Mouse (Mus musculus) G1E-ER4 (cell line): ENCODE measurements around the gene Sgo1. TPM values are rescaled to one million over a fixed set of nuclear protein-coding genes. Genes with fewer than 3 reads are reported as not detected.

Source experiments
- GATA1 ChIP-seq: IDR thresholded peaks from one replicate; pipeline ENCODE4 v1.8.0; 2012; ENCODE audit warnings: low read length, inconsistent platforms
- polyA plus RNA-seq: library from polyadenylated mRNA; stranded (reverse); fragments of >175 nt; gene quantifications from 2 replicates; pipeline ENCODE4 v1.2.3, GENCODE M21; 2012

The Sgo1 gene
- polyA plus RNA-seq: 36.5 and 49.8 TPM in 2 replicates

GRCm38 (mm10) chr17:53688877-53689802 lies at the start of gene Sgo1:
Sgo1 (minus strand) TSS chr17:53689333.
- TF ChIP-seq GATA1: no peak

GRCm38 (mm10) chr17:53718474-53718873 lies 29.3 kb upstream of the Sgo1 start:
- TF ChIP-seq GATA1: no peak

DNA sequence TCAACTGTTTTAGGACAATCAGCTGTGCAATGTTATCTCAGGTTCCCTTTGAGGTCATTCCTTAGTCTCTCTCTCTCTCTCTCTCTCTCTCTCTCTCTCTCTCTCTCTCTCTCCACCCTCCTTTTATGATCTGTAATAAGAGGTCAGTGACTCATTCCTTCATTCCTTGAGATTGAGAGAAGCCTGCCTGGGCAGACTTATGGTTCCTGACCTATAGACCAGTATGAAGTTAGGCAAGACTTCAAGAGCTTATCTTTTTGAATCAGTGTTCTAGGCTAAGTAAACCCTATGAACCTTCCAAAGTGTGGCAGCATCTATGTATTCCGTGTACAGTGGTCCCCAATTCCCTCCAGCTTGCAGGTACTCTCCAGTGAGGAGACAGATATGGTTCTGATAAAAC lies 25.3 kb upstream of the Sgo1 start:
- no peak for TF ChIP-seq GATA1

DNA sequence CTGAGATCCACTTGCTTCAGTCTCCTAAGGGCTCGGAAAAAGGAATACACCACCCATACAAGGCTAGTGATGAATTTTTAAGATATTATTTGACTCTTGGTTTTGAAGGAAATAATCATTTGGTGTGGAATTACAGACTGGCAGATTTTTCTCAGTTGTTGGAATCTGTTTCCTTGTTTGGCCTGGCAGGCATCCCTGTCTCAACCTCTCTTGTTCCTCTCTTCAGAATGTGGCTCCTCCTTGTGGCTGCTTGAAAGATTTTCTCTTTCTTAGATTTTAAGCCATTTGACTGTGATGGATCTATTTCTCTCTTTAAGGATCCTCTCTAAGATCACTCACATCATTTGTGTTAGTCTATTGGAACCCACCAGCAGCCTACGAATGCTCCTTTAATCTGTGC lies 4.9 kb upstream of the Sgo1 start:
- TF ChIP-seq GATA1: no peak

DNA sequence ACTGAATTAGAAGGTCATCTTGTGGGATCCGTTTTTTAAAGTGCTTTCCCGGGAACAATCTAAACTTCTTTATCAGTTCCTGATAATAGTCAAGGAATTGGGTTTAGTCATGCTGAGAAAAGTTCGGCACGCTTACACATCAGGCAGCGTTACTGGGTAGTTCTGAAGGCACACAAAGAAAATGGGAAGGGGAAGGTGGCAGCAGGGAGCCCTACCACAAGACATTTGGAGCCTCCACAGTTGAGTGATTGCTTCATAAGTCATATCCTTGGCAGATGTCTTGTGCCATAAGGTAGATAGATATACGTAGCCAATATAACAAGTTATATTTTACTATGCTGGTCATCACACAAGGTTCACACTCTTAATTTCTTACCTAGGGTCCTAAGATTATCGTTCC lies 813 bp upstream of the Sgo1 start:
- no peak for TF ChIP-seq GATA1

DNA sequence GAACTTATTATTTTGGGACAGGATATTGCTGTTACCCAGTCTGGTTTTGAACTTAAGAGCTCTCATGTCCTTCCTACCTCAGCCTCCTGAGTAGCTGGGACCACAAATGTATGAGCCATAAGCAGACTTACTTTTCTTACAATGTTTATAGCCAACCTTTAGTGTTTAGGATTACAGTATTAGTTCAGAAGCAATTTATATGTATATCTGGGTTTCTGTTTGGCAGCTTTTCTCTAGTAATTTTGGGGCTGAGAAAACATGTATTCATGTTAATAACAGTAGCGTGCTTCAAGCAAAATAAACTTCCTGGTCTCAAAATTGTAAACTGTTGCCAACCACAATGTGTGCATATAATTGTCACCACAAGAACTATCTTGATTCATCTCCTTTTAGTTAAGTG lies 812 bp downstream of the Sgo1 start:
- TF ChIP-seq GATA1: no peak

- TF ChIP-seq GATA1: peak; percentile 33
Observed at GRCm38 (mm10) chr17:53678716-53679115, 10.4 kb downstream of the Sgo1 start.

DNA sequence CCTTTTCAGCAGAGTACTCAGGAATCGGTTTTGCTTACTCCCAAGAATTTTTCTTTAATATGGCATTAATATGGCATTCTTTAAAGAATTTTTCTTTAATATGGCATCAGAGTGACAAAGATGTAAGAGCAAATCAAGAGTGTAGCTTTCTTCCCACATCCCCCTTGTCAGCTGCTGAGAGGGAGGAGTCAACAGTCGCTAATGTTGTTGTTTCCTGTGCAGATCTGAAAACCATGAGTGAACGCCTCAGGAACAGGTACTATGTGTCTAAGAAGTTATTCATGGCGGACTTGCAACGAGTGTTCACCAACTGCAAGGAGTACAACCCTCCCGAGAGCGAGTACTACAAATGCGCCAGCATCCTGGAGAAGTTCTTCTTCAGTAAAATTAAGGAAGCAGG lies 18.7 kb downstream of the Sgo1 start:
- TF ChIP-seq GATA1: no peak

DNA sequence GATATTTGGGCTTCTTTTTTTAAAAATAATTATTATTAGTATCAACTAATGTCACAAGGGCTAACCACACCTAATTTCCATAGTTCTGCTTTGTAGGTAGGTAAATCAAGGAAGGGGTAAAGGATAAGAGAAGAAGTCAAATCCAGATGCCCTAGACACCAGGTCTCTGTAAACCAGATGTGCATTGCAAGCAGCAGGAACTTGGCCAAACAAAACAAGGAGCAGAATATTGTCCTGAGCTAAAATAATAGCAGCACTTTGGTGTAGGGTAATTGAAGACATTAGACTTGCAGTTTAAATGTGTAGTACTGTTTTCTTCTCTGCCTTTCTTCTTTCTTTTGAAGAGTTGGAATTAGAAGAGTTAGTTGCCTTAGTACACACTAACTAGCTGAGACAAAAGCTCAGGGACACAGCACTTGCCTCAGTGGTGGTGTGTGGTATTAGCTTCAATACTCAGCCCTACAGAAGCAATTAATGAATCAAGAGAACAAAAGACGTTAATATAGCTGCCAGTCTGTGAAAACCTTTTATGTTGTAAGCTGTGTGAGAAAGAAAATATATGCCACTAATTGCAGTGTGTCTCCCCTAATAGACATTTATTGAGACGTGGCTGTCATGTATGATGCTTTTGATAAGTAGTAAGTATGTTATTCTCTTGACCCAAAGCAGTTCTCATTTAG lies 24.3 kb downstream of the Sgo1 start:
- no peak for TF ChIP-seq GATA1

DNA sequence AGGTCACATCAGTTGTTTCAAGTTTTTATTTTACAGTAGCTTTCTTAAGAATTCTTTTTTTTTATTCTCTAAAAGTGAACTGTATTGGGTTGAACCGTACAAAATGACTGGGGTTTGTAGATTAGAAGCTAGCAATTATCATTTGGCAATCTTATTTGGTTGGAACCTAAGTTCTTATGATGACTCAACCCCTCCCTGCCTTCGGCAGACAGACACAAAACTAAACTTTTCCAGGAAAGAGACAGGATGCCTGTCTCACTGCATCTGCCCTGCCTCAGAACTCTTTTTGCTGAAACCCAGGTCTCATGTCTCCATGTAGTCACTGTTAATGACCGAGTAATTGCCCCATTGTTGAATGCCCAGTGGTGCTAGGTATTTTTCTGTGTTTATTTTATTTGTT lies 24.9 kb downstream of the Sgo1 start:
- no peak for TF ChIP-seq GATA1

DNA sequence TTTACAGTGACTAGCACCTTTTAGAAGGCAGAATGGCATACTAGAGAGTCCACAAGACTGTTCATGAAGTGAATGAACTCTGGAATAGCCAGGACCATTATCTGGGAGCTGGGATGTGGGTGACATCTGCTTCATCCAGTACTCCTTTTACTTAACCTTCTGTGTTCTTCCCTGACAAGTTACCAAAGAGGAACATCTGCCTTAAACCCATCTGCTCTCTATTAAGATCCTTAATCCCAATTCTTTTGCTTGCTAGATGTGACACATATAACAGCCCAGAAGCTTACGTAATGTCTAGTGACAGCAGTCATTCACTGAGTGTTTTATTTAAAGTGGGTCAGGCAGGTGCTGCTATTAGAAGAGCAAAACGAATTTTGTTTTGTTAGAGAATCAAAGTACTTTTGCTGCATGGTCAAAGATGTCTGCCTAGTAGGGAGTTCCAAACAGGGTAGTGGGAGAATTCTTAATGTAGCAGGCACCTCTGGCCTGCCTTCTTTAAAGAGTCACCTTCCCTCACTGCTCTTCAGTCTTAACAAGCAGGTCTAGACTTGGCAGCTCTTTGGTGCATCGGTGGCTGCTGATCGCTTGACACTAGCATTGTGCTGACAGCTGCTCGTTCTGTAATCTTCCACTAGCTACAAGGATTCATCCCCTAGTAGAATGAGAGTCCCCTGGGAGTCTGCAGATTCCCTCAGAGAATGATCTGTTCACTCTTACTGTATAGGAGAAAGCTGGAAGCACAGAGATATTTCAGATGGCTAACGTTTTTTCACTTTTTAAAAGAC lies 27.9 kb downstream of the Sgo1 start:
- TF ChIP-seq GATA1: no peak

GRCm38 (mm10) chr17:53659738-53660137 lies 29.4 kb downstream of the Sgo1 start:
- TF ChIP-seq GATA1: no peak

DNA sequence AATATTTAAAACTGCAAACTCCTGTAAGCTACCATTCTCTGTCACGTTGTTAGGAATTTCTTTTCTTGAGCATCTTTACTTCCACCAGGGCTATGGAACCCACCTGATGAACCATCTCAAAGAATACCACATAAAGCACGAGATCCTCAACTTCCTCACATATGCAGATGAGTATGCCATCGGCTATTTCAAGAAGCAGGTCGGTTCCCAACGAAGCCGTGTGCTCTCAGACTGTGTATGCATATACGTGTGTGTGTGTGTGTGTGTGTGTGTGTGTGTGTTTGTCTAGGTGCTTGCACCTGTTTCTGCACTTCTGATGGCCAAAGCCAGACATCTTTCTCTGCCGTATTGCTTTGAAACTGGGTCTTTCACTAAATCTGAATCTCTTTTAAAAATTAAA lies 29.9 kb downstream of the Sgo1 start:
- no peak for TF ChIP-seq GATA1

GRCm38 (mm10) chr17:53658668-53659067 lies 30.5 kb downstream of the Sgo1 start:
- TF ChIP-seq GATA1: no peak

GRCm38 (mm10) chr17:53656369-53656860 lies 32.7 kb downstream of the Sgo1 start:
- no peak for TF ChIP-seq GATA1

DNA sequence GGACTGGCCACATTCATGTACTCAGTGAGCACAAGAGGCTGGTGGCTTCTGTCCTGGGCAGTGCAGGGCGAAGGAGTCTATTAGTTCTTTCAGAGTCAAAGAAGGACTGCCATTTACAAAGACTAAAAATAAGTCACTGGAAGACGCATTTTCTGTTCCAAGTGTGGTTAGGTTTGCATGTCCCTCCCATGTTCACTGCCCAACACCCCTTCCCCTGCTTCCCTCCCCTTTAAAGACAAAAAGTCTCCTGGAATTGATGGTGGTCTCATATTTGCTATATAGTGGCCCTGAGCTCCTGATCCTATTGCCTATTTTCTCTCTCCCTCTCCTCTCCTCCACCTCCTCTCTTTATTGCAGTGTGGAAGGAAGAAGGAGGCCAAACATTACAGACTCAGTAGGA lies 33.2 kb downstream of the Sgo1 start:
- no peak for TF ChIP-seq GATA1
